Mouse (Mus musculus) C2C12 (cell line): ENCODE data around the gene Mzf1. TPM values are rescaled to one million over a fixed set of nuclear protein-coding genes. Genes with fewer than 3 reads are reported as not detected.

Experiments used
- H3K27me3 ChIP-seq: one replicate; pipeline ENCODE4 v1.6.1; 2011; ENCODE audit not compliant: control insufficient read depth, insufficient read depth, insufficient read length
- H3K36me3 ChIP-seq: one replicate; pipeline ENCODE4 v1.6.1; 2011; ENCODE audit not compliant: control insufficient read depth, insufficient read depth
- H3K4me3 ChIP-seq: one replicate; pipeline ENCODE4 v1.5.1; 2011; ENCODE audit warnings: mild to moderate bottlenecking, control low read depth; ENCODE audit not compliant: poor library complexity, insufficient read depth, severe bottlenecking
- H3K79me2 ChIP-seq: one replicate; pipeline ENCODE4 v1.6.1; 2011; ENCODE audit not compliant: control insufficient read depth, insufficient read depth
- H3K79me3 ChIP-seq: one replicate; pipeline ENCODE4 v1.6.1; 2011; ENCODE audit warnings: low read depth, control low read depth
- H3ac ChIP-seq: one replicate; pipeline ENCODE3; 2011; ENCODE audit warnings: low read depth; ENCODE audit not compliant: control insufficient read depth, insufficient read length
- CEBPB ChIP-seq: IDR thresholded peaks from one replicate; pipeline ENCODE4 v1.6.1; 2011; ENCODE audit warnings: low read depth, mild to moderate bottlenecking, control low read depth, moderate library complexity
- CTCF ChIP-seq: IDR thresholded peaks from one replicate; pipeline ENCODE4 v1.5.1; 2011; ENCODE audit not compliant: control insufficient read depth, insufficient read depth, insufficient read length
- FOSL1 ChIP-seq: IDR thresholded peaks from one replicate; pipeline ENCODE4 v1.8.0; 2011; ENCODE audit warnings: mild to moderate bottlenecking, low read length; ENCODE audit not compliant: poor library complexity, insufficient read depth, severe bottlenecking
- MAX ChIP-seq: IDR thresholded peaks from one replicate; pipeline ENCODE4 v1.6.1; 2011; ENCODE audit warnings: mild to moderate bottlenecking, control low read depth
- MYOD1 ChIP-seq: IDR thresholded peaks from one replicate; pipeline ENCODE4 v1.6.1; 2011; ENCODE audit warnings: low read depth; ENCODE audit not compliant: control insufficient read depth, insufficient read length
- MYOG ChIP-seq: IDR thresholded peaks from one replicate; pipeline ENCODE4 v1.6.1; 2011; ENCODE audit not compliant: control insufficient read depth, insufficient read length; ENCODE audit errors: extremely low read depth
- USF1 ChIP-seq: IDR thresholded peaks from one replicate; pipeline ENCODE4 v1.6.1; 2011; ENCODE audit warnings: low read depth, mild to moderate bottlenecking, control low read depth, moderate library complexity
- polyA plus RNA-seq: library from polyadenylated mRNA; unstranded; fragments of >200 nt; fragmentation: generic; extraction: Trizol; gene quantifications from one replicate; pipeline ENCODE4 v1.2.1, GENCODE M21; 2012; ENCODE audit warnings: missing spikeins

The Mzf1 gene
- polyA plus RNA-seq, 1 experiment: 0.59 TPM

- H3K79me2 ChIP-seq: no peaks in the 10 kb centered on the region
- peaks cover 10% of the 10 kb centered on the region for H3K36me3 ChIP-seq
- H3K27me3 ChIP-seq: no peaks in the 10 kb centered on the region
- no peak for TF ChIP-seq USF1
- no peak for TF ChIP-seq CTCF
- no peak for TF ChIP-seq MYOD1
- no peak for TF ChIP-seq FOSL1
- no peak for TF ChIP-seq MAX
- no peak for TF ChIP-seq MYOG
- TF ChIP-seq CEBPB: no peak
- H3K4me3 ChIP-seq: no peak overlapping the region
- peaks cover 2% of the 10 kb centered on the region for H3K79me3 ChIP-seq
- H3ac ChIP-seq: no peak overlapping the region
These were observed 53.0 kb downstream of the Mzf1 start for GRCm38 (mm10) chr7:13001584-13001983.

- Histone ChIP-seq H3K79me3 (no peaks in the 10 kb centered on the region), H3K79me2 (no peaks in the 10 kb centered on the region), H3K36me3 (no peaks in the 10 kb centered on the region), H3ac (no peak within 1 kb of the TSS), H3K27me3 (no peaks in the 10 kb centered on the region), H3K4me3 (no peak within 1 kb of the TSS)
- TF ChIP-seq MYOG: no peak
- TF ChIP-seq CTCF: no peak
- TF ChIP-seq CEBPB: no peak
- no peak for TF ChIP-seq MAX
- no peak for TF ChIP-seq FOSL1
These were observed 55.7 kb downstream of the Mzf1 start, which contains the start of gene Trim28 for GRCm38 (mm10) chr7:12998851-12999250. TSS of gene Trim28 (plus strand) at chr7:12999114.

- TF ChIP-seq MAX (no peak), CTCF (no peak), MYOG (no peak), CEBPB (no peak), MYOD1 (no peak), USF1 (no peak), FOSL1 (no peak)
- no peaks in the 10 kb centered on the region for H3K79me3 ChIP-seq
These were observed 56.5 kb downstream of the Mzf1 start, which contains the start of gene Slc27a5 for GRCm38 (mm10) chr7:12998053-12998452. TSS of gene Slc27a5 (minus strand) at chr7:12998192.

GRCm38 (mm10) chr7:12997230-12997629, 57.3 kb downstream of the Mzf1 start:
- H3ac ChIP-seq: no peak overlapping the region
- no peaks in the 10 kb centered on the region for H3K79me3 ChIP-seq
- H3K4me3 ChIP-seq: no peak overlapping the region
- H3K79me2 ChIP-seq: no peaks in the 10 kb centered on the region
- no peaks in the 10 kb centered on the region for H3K36me3 ChIP-seq
- H3K27me3 ChIP-seq: no peaks in the 10 kb centered on the region
- TF ChIP-seq USF1 (no peak), MAX (no peak), MYOD1 (no peak), MYOG (no peak), FOSL1 (no peak), CEBPB (no peak), CTCF (no peak)

More at GRCm38 (mm10) chr7:12998053-12998452, 56.5 kb downstream of the Mzf1 start, which contains the start of gene Slc27a5:
- Histone ChIP-seq H3ac (no peak within 1 kb of the TSS), H3K79me2 (no peaks in the 10 kb centered on the region), H3K4me3 (no peak within 1 kb of the TSS), H3K36me3 (no peaks in the 10 kb centered on the region), H3K27me3 (no peaks in the 10 kb centered on the region)

GRCm38 (mm10) chr7:12995862-12996261, 58.7 kb downstream of the Mzf1 start:
- Histone ChIP-seq H3K4me3 (no peak overlapping the region), H3K79me2 (no peaks in the 10 kb centered on the region), H3K27me3 (no peaks in the 10 kb centered on the region), H3K79me3 (no peaks in the 10 kb centered on the region), H3K36me3 (no peaks in the 10 kb centered on the region), H3ac (no peak overlapping the region)
- TF ChIP-seq FOSL1: no peak
- no peak for TF ChIP-seq USF1
- no peak for TF ChIP-seq MAX
- TF ChIP-seq MYOD1: no peak
- no peak for TF ChIP-seq CEBPB
- no peak for TF ChIP-seq MYOG
- no peak for TF ChIP-seq CTCF

- Histone ChIP-seq H3K79me3 (no peaks in the 10 kb centered on the region), H3K27me3 (no peaks in the 10 kb centered on the region), H3K79me2 (no peaks in the 10 kb centered on the region), H3ac (no peak overlapping the region), H3K4me3 (no peak overlapping the region), H3K36me3 (no peaks in the 10 kb centered on the region)
- TF ChIP-seq USF1 (no peak), MYOG (no peak), CEBPB (no peak), MAX (no peak), MYOD1 (no peak), CTCF (no peak), FOSL1 (no peak)
These were observed 61.4 kb downstream of the Mzf1 start for GRCm38 (mm10) chr7:12993148-12993547.

Other genes with a start within 250 kb of the Mzf1 start
- gene Zfp329, start 235.9 kb downstream of the Mzf1 start, polyA plus RNA-seq: 0.75 TPM
- gene Zfp110, start 220.0 kb downstream of the Mzf1 start, polyA plus RNA-seq: 5.6 TPM
- gene Zfp128, start 173.6 kb downstream of the Mzf1 start, polyA plus RNA-seq: 0.92 TPM
- gene Zscan22, start 156.9 kb downstream of the Mzf1 start, polyA plus RNA-seq: 5.1 TPM
- gene Rps5, start 132.5 kb downstream of the Mzf1 start, polyA plus RNA-seq: 3,397 TPM
- 1.6 TPM for gene Rnf225, start 127.3 kb downstream of the Mzf1 start, polyA plus RNA-seq
- 4.6 TPM for gene Zfp324, start 88.9 kb downstream of the Mzf1 start, polyA plus RNA-seq
- 1.7 TPM for gene Zfp446, start 76.9 kb downstream of the Mzf1 start, polyA plus RNA-seq
- 0.05 TPM for gene Slc27a5, start 56.6 kb downstream of the Mzf1 start, polyA plus RNA-seq
- 606 TPM for gene Trim28, start 55.6 kb downstream of the Mzf1 start, polyA plus RNA-seq
- 19.4 TPM for gene Zbtb45, start 44.7 kb downstream of the Mzf1 start, polyA plus RNA-seq
- 128 TPM for gene Chmp2a, start 20.0 kb downstream of the Mzf1 start, polyA plus RNA-seq
- 239 TPM for gene Ube2m, start 16.5 kb downstream of the Mzf1 start, polyA plus RNA-seq
- gene Vmn1r85, start 40.4 kb upstream of the Mzf1 start, polyA plus RNA-seq: not detected
- not detected for gene Vmn1r86, start 65.2 kb upstream of the Mzf1 start, polyA plus RNA-seq
- not detected for gene Vmn1r87, start 85.4 kb upstream of the Mzf1 start, polyA plus RNA-seq
- gene Vmn1r88, start 104.8 kb upstream of the Mzf1 start, polyA plus RNA-seq: not detected
- gene Vmn1r89, start 158.3 kb upstream of the Mzf1 start, polyA plus RNA-seq: not detected
- 73.4 TPM for gene Lig1, start 222.5 kb upstream of the Mzf1 start, polyA plus RNA-seq
- gene Zswim9, start 224.0 kb upstream of the Mzf1 start, polyA plus RNA-seq: 3.0 TPM